Mouse (Mus musculus): Measurements from ENCODE around the gene Syvn1. TPM values are rescaled to one million over a fixed set of nuclear protein-coding genes. Genes with fewer than 3 reads are reported as not detected.

Syvn1 gene
- total and polyA plus RNA-seq, 3 experiments = 16.5 to 106 (median 26.8) TPM

GRCm38 (mm10) chr19:6029426-6029825 is 16.9 kb upstream of the Syvn1 start:
- dilution Hi-C loops (cut with MboI; ENCODE audit: extremely low pct_ligation_motif_present, extremely low pct_unique_long_range_greater_than_20kb, low sequenced_read_pairs) (no loop called here), in situ Hi-C loops (cut with MboI; ENCODE audit: low pct_ligation_motif_present, low pct_unique_long_range_greater_than_20kb, low sequenced_read_pairs) (no loop called here)
- H3K27me3 ChIP-seq (replicated peaks) = peaks cover 3% of the 10 kb centered on the region
- no peak for TF ChIP-seq RCOR1 (conservative IDR thresholded peaks at IDR 0.05; ENCODE audit: low read depth, low read length)
- TF ChIP-seq ZNF384 (IDR thresholded peaks at IDR 0.05; ENCODE audit: low read depth, low read length) = no peak
- TF ChIP-seq ZMIZ1 (IDR thresholded peaks at IDR 0.05; ENCODE audit: low read depth, low read length) = no peak
- TF ChIP-seq USF2 (conservative IDR thresholded peaks at IDR 0.05; ENCODE audit: low read depth, low read length) = no peak
- TF ChIP-seq CTCF (conservative IDR thresholded peaks at IDR 0.05 in 1 of 2, IDR thresholded peaks at IDR 0.05 in 1 of 2; ENCODE audit: low read depth in 2 of 2, low read length in 2 of 2) = no peak
- no peak for TF ChIP-seq IRF4 (IDR thresholded peaks at IDR 0.05; ENCODE audit: low read depth, low read length)
- TF ChIP-seq JUND (conservative IDR thresholded peaks at IDR 0.05; ENCODE audit: low read depth, low read length) = no peak
- no peak for TF ChIP-seq POLR2A (IDR thresholded peaks at IDR 0.05; ENCODE audit: low read depth, low read length)
- no peak for TF ChIP-seq MXI1 (IDR thresholded peaks at IDR 0.05; ENCODE audit: low read depth, low read length)
- TF ChIP-seq EP300 (IDR thresholded peaks at IDR 0.05; ENCODE audit: low read length) = no peak
- TF ChIP-seq BHLHE40 (IDR thresholded peaks at IDR 0.05; ENCODE audit: low read depth, low read length) = no peak
- TF ChIP-seq ELF1 (IDR thresholded peaks at IDR 0.05; ENCODE audit: low read depth, low read length) = no peak
- TF ChIP-seq KAT2A (IDR thresholded peaks at IDR 0.05; ENCODE audit: insufficient replicate concordance, low read length) = no peak
- TF ChIP-seq E2F4 (IDR thresholded peaks at IDR 0.05; ENCODE audit: insufficient replicate concordance, low read depth, low read length) = no peak
- no peak for TF ChIP-seq ETS1 (conservative IDR thresholded peaks at IDR 0.05; ENCODE audit: low read depth, low read length)
- TF ChIP-seq NRF1 (IDR thresholded peaks at IDR 0.05; ENCODE audit: low read depth, low read length) = no peak
- no peak for TF ChIP-seq MEF2A (IDR thresholded peaks at IDR 0.05; ENCODE audit: borderline replicate concordance, low read depth, low read length)
- no peak for TF ChIP-seq PAX5 (IDR thresholded peaks at IDR 0.05; ENCODE audit: low read length)
- H3K9ac ChIP-seq (ENCODE audit: insufficient read depth, low read depth) = no peak overlapping the region
- no peaks in the 10 kb centered on the region for H3K36me3 ChIP-seq (replicated peaks in 1 of 2; ENCODE audit: control insufficient read depth in 1 of 2, insufficient read depth in 1 of 2, low read length in 1 of 2)
- H3K4me1 ChIP-seq (ENCODE audit: control insufficient read depth in 1 of 2, insufficient read depth in 2 of 2) = no peaks in the 10 kb centered on the region
- no peak overlapping the region for H3K27ac ChIP-seq (ENCODE audit: insufficient read depth, low read depth)
- no peaks in the 10 kb centered on the region for H3K9me3 ChIP-seq (replicated peaks; ENCODE audit: low read length)
- no peak overlapping the region for H3K4me3 ChIP-seq (replicated peaks in 1 of 3; ENCODE audit: low read depth in 2 of 3, low read length in 2 of 3, poor library complexity in 1 of 3)
- no peaks in the 10 kb centered on the region for H3K79me2 ChIP-seq (replicated peaks; ENCODE audit: control insufficient read depth, extremely low read depth, insufficient read depth, poor library complexity, severe bottlenecking)
- H3K4me2 ChIP-seq (ENCODE audit: insufficient read depth, low read depth, poor library complexity, severe bottlenecking) = no peak overlapping the region
- no peak for DNase-seq (ENCODE audit: extremely low read depth)

- no peak overlapping the region for H3K4me2 ChIP-seq (ENCODE audit: insufficient read depth, low read depth, poor library complexity, severe bottlenecking)
- H3K9me3 ChIP-seq (replicated peaks; ENCODE audit: low read length) = no peaks in the 10 kb centered on the region
Observed at GRCm38 (mm10) chr19:6030520-6031280, 15.7 kb upstream of the Syvn1 start.

More at GRCm38 (mm10) chr19:6030520-6031280, 15.7 kb upstream of the Syvn1 start:
- dilution Hi-C loops (cut with MboI; ENCODE audit: extremely low pct_ligation_motif_present, extremely low pct_unique_long_range_greater_than_20kb, low sequenced_read_pairs) (no loop called here), in situ Hi-C loops (cut with MboI; ENCODE audit: low pct_ligation_motif_present, low pct_unique_long_range_greater_than_20kb, low sequenced_read_pairs) (no loop called here)
- no peaks in the 10 kb centered on the region for H3K79me2 ChIP-seq (replicated peaks; ENCODE audit: control insufficient read depth, extremely low read depth, insufficient read depth, poor library complexity, severe bottlenecking)
- H3K9ac ChIP-seq (ENCODE audit: insufficient read depth, low read depth) = no peak overlapping the region
- H3K36me3 ChIP-seq (replicated peaks in 1 of 2; ENCODE audit: control insufficient read depth in 1 of 2, insufficient read depth in 1 of 2, low read length in 1 of 2) = no peaks in the 10 kb centered on the region
- H3K4me3 ChIP-seq (replicated peaks in 1 of 3; ENCODE audit: low read depth in 2 of 3, low read length in 2 of 3, poor library complexity in 1 of 3) = no peak overlapping the region
- H3K4me1 ChIP-seq (ENCODE audit: control insufficient read depth in 1 of 2, insufficient read depth in 2 of 2) = no peaks in the 10 kb centered on the region
- TF ChIP-seq ETS1 (conservative IDR thresholded peaks at IDR 0.05; ENCODE audit: low read depth, low read length) (no peak), MXI1 (IDR thresholded peaks at IDR 0.05; ENCODE audit: low read depth, low read length) (no peak), TBP (conservative IDR thresholded peaks at IDR 0.05; ENCODE audit: low read depth, low read length) (no peak), BHLHE40 (IDR thresholded peaks at IDR 0.05; ENCODE audit: low read depth, low read length) (no peak), E2F4 (IDR thresholded peaks at IDR 0.05; ENCODE audit: insufficient replicate concordance, low read depth, low read length) (no peak), USF1 (IDR thresholded peaks at IDR 0.05; ENCODE audit: low read depth, low read length) (no peak), MAZ (IDR thresholded peaks at IDR 0.05; ENCODE audit: low read depth, low read length) (no peak), ZKSCAN1 (IDR thresholded peaks at IDR 0.05; ENCODE audit: borderline replicate concordance, low read depth, low read length) (no peak), UBTF (IDR thresholded peaks at IDR 0.05; ENCODE audit: low read depth, low read length) (no peak), ZNF384 (IDR thresholded peaks at IDR 0.05; ENCODE audit: low read depth, low read length) (no peak)
- peaks cover 3% of the 10 kb centered on the region for H3K27me3 ChIP-seq (replicated peaks)
- H3K27ac ChIP-seq (ENCODE audit: insufficient read depth, low read depth) = no peak overlapping the region
- DNase-seq (ENCODE audit: extremely low read depth) = no peak
